Mouse (Mus musculus) adrenal gland (tissue): ENCODE measurements around the gene Emc1.

Experiments used
- intact Hi-C: fragments of 180-260 bp; cut with DNase I; formaldehyde crosslinking; loops from one replicate; pipeline ENCODE4 v1.15.1; 2025

Emc1 gene

DNA sequence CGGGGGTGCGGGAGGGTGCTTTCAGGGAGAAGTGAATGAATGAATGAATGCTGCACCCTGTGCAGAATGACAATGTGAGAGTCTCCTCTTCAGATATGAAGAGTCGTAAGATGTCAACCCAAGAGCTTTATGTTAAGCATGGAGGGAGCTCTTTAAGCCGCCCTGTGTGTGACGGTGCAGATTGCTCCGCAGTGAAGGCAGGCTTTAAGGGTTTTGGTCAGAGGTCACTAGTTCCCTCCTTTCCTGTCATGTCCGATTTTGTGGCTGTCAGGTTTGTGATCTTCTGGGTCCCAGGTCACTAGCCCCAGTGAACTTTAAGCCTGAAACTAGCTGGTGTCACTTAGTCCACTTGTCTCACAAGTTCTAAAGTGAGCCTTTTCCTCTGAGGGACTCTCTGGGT, 445 bp downstream of the Emc1 start:
- intact Hi-C loops, result no loop called here

DNA sequence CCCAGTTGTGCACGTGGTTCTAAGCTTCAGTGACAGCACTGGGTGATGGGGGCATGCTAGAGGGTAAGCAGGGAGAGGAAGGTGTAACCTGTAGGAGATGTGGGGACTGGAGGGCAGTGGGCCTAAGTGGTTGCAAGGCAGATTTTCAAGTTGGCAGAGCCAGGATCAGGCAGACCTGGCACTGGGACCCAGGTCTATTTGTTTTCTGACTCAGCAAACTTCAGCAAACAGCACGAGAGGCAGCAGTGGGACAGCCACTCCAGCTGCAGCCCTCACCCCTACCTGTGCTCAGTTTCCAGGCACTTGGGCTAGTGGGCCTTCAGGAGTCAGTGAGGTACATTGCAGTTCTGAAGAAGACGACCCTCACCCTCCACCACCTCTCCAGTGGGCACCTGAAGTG, 4.8 kb downstream of the Emc1 start:
- intact Hi-C loops, result no loop called here

DNA sequence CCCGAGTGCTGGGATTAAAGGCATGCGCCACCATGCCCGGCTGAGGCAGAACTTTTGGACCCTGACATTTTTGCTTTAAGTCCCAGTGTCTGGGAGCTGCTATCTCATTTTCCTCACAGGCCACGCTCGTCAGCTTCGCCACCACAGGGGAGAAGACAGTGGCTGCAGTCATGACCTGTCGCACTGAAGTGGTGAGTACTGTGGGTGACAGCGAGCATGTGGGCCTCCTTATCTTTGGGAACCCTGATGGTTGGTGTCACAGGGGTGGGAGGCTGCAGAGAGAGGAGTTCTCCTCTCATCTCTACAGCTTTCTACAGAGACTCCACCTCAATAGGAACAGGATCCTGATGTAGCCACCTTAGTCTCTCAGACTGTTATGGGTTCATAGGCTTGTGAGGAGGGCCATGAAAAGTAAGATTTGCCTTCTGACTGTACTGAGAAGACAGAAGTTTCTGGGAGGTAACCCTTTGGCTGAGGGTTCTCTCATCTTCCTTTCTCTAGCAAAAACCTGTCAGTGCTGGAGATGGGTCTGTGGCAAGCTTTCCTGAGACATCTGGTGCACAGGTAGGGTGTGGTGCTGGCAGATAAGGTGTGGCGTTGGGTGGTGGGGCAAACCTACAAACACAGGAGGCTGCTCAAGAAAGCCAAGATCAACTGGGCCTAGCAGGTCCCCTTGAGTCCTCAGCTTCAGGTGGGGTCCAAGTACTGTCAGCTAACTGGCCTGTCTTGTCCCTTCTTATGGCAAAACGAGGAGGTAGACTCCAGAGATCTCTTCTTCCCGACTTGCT, 8.6 kb downstream of the Emc1 start:
- intact Hi-C loops, result no loop called here

DNA sequence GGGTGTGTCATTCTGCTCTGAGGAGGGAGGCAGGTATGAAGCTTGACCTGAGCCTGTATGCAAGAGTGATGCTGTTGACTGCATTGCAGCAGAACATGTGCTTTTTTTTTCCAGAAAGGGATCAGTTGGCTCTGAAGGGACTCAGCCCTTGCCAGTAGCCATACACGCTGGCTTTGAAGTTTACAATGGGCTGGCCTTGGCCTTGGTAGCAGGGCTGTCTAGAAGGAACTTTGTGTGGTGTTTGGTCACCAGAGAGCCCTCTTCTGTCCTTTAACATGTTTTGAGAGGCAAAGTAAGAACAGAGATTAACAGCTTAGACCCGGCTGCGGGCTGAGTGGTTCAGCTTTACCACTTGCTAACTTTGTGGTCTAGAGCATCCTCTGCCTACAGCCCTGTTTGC, 14.9 kb downstream of the Emc1 start:
- intact Hi-C loops, result no loop called here

DNA sequence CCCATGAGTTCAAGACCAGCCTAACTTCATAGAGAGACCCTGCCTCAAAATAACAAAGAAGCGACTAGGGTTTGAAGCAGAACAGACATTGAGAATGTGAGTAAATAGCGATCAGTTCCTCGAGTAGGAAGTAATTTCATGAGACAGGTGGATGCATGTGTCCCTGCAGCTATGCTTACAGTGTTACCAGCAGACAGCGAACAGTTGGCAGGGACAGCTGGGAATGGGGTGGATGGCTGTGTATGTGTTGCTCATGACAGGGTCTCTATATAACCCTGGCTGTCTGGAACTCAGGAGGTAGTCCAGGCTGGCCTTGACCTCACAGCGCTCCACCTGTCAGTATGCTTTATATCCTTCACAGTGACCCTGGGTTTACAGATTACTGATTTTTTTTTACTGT, 15.7 kb downstream of the Emc1 start:
- intact Hi-C loops, result no loop called here

DNA sequence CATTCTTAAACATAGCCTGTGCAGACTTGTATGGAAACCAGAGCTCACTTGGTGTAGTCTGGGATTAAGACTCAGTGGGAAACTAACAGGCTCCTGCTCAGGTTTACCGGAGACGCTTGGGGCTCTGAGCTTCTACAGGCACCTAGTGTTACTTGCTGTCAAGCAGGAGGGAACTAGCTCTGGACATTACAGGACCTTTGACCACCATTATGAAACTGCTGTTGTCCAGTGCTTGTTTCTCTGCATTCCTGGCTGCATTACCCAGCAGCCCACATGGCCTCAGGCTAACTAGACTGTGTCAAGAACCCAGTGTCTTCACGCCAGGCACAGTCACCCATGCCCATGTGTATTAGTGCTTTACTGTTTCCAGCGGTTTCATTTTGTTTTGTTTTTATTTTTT, 20.7 kb downstream of the Emc1 start:
- intact Hi-C loops, result no loop called here

DNA sequence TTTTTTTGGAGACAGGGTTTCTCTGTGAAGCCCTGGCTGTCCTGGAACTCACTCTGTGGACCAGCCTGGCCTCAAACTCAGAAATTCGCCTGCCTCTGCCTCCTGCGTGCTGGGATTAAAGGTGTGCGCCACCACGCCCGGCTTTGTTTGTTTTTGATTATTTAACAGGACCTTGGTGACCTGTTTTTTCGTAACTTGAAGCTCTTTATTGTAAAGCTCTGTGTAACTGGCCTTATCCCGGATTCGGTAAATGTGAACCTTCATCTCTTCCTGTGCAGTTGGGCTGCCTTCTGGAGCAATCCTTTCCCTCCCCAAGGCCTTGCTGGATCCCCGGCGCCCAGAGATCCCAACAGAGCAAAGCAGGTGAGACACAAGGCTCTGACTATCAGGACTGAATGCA, 21.1 kb downstream of the Emc1 start:
- intact Hi-C loops, result no loop called here

DNA sequence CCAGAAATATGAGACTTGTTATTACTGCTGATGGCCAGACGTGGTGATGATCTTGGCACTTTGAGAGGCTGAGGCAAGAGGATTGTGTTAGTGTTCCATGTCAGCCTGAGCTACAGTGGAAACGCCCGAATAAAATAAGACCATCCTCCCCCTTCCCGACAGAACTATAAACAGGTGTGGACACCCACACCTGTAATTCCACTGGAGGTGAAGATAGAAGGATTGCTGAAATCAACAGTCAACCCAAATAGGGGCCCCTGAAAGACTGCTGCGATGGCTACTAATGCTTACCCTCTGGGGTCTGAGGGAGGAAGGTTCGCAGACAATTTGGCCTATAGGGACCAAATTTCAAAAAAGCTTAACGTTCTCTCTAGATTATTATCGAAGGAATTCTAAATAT, 27.3 kb downstream of the Emc1 start:
- intact Hi-C loops, result loop anchor here (10.0 kb wide), 1 partner anchor 235 kb away; no protein-coding TSS in a partner anchor

DNA sequence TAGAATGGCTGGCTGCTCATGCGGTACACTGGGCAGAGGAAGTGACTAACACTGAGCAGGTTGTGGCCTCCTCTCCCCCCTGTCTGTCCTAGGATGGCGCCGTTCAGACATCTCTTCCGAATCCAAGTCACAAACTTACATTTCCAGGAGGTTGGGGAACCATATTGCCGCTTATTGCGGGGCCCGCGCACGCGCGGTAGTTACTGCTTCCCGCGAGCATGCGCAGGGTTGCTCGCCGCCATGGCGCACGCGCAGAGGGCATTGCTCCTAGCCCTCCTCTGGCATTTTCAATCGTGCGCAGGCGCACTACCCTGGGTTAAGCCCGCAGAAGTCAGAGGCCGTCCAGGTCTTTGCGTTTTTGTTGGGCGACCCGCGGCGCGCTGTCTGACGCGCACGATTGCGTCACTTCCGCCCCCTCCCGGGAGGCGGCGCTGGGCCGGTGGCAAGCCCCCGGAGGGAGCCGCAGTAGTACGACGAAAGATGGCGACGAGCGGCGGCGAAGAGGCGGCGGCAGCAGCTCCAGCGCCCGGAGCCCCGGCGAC, 27.9 kb downstream of the Emc1 start:
- intact Hi-C loops, result loop anchor here (10.0 kb wide), 1 partner anchor 235 kb away; no protein-coding TSS in a partner anchor

DNA sequence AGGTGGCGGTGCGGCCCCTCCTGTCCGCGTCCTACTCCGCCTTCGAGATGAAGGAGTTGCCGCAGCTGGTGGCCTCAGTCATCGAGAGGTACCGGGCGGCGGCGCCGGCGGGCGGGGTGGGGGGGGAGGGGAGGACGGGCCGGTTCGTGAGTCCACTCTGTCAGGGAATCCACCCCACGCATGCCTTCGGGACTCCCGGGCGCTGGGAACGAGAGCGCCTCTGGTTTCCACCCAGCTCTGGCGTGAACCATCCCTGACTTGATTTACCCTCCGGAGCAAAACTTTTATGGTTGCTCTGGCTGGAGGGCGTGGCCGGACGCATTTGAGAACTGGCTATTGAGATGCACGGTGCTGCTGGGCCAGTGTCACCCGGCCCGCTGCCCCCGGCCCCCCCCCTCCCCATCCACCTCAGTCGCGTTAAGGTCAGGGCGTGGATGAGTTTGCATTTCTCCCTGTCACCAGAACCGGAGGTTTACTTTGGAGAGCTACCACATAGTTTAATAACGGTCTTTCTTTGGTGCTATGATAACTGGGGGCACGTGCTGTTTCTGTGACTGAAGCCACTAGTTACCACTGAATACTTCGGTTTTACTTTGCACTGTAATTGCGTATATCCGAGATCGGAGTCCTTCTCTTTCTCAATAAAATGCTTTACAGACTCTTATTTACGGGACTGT, 28.5 kb downstream of the Emc1 start:
- intact Hi-C loops, result loop anchor here (10.0 kb wide), 1 partner anchor 234 kb away; no protein-coding TSS in a partner anchor

DNA sequence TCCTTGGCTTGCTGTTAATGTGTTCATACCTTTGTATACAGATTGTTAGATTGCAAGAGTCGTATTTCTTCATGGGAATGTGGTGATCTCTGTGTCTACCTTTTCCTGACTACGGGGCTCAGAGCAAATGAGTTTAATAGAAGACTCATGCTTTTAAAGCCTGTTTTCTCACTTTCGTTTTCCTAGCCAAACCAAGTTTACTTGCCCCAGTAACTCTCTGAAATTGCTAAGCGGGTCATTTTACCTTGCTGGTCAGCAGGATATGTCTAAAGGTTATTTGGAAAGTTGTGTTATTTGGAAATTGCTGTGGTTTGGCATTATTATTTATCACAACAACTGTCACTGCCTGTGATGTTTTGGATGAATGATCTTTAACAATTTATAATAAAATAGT, 29.1 kb downstream of the Emc1 start:
- intact Hi-C loops, result loop anchor here (10.0 kb wide), 1 partner anchor 233 kb away; no protein-coding TSS in a partner anchor

DNA sequence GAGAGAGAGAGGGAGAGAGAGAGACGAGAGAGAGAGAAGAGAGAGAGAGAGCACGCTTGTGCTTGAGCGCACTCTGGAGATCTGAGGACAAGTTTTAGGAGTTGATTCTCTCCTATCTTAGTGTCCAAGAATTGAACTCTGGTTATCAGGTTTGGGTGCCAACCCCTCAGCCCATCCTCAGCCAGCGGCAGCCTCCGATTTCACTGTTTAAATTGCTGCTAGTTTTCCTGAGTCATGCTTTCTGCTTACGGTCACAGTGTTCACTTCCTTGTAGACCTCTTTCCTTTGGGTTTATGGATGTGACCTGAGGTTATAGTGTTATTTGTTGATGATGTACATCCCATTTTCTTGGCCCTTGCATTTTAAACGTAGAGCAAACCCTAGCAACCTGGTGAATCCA, 29.8 kb downstream of the Emc1 start:
- intact Hi-C loops, result loop anchor here (10.0 kb wide), 1 partner anchor 233 kb away; no protein-coding TSS in a partner anchor

DNA sequence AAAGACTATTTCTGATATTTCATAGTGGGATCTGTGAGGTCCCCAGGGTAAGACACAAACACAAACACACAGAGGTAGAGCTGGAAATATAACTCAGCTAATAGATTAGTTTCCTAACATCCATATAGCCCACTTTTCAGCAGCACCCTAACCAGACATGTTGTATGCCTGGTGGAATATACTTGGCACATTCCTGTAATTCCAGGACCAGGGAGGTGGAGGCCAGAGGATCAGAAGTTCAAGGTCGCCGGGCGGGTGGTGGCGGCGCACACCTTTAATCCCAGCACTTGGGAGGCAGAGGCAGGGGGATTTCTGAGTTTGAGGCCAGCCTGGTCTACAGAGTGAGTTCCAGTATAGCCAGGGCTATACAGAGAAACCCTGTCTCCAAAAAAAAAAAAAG, 33.5 kb downstream of the Emc1 start:
- intact Hi-C loops, result loop anchor here (10.0 kb wide), 1 partner anchor 229 kb away; no protein-coding TSS in a partner anchor

DNA sequence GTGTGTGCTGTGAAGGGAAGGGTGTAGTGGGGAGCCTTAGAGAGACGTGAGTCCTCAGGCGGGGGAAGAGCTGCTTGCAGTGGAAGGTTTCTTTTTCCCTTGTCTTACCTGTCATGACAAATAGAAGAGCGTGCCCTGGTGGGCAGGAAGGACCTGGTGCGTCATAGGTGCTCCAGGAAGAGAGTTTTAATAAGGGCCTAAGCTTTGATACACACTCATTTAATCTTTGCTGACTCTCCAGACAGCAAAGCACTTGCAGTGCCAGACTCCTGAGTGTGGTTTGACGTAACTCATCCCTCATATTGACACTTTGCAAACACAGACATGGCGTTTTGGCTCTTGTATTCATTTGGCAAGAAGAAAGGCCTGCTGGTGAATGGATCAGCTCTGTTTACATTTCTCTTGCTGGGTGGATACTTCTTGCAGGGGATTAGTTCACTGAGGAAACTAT, 34.5 kb downstream of the Emc1 start:
- intact Hi-C loops, result loop anchor here (10.0 kb wide), 1 partner anchor 228 kb away; no protein-coding TSS in a partner anchor

DNA sequence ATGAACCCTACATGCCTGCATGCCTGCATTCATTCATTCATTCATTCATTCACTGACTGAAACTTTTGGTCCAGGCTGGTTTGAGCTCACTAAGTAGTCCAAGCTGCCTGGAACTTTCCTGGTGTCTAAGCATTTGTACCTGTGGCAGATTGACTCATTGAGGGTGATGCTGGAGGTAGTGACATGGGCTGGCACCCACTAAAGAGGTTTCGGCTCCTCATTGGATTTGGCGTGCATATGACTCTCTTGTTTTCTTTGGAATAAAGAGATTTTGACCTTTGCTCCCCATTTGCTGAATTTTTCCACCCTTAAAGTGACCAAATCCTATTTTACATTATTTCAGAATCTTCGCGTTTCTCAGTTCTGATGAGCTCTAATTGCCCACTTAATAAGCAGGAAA, 37.2 kb downstream of the Emc1 start:
- intact Hi-C loops, result loop anchor here (10.0 kb wide), 1 partner anchor 225 kb away; no protein-coding TSS in a partner anchor

DNA sequence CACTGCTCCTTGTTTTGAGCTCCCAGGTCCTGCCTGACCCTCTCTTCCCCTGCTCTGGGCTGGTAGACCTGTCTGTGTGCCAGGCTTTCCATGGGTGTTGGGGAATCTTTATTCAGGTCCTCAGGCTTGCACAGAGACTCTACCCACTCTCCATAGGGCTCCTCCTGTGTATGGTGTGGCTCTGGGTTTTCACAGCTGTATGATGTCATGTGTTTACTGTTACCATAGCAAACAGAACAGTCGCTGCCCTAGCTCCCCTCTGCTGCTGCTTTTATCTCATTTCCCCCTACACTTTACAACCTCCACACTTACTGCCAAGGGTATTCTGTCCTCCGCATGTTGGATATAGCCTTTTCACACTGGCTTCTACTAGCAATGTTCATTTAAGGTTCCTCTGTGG, 43.0 kb downstream of the Emc1 start:
- intact Hi-C loops, result no loop called here

DNA sequence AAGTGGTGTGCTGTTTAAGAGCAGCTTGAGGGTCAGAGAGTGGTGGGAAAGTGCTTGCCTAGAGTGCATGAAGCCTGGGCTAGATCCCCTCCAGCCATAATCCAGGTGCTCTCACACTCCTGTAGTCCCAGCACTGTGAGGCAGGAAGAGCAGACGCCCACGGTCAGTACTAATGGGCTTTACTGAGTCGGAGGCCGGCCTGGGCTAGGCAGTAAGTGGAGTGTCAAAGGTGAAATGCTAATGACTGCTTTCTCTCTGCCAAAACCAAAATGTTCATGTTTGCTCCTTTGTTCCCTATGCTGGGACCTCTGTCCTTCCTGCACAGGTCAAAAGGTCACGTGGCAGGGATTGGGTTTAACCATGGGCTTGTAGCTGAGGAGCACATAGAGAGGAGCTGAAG, 48.1 kb downstream of the Emc1 start:
- intact Hi-C loops, result no loop called here

DNA sequence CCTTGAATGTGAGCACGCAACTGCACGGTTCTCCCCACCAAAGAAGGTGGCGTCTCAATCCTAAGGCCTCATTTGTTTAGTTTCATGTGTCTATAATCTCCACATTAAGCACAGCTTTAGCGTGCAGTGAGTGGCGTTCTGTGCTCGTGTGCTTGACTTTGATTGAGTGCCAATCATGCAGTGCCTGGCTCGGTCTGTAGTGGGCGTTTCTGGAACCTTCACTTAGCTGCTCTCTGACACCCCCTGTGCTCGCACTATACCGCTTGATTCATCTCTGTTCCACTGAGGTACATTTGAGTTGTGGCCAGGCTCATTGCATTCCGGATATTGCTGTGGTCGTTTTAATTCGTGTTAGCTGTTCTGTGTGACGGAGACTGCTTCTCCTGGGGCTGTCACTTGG, 50.8 kb downstream of the Emc1 start:
- intact Hi-C loops, result no loop called here

DNA sequence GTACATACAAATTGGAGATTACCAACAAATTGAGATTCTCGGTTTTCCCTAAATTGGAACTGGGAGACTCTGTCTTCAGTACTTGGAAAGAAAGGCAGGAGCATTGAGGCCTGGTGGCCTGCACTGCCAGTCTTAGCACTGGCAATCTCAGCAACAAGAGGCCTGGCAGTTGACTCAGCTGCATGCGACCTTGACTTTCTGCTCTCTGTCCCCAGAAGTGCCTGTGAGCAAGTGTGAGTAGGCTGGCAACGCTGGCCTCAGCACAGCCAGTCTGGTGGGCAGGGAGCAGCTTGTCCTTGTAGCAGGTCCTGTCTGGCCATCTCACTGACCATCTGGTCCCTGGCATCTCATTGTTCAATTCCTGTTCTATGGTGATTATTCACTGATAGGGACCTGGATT, 59.0 kb downstream of the Emc1 start:
- intact Hi-C loops, result no loop called here

DNA sequence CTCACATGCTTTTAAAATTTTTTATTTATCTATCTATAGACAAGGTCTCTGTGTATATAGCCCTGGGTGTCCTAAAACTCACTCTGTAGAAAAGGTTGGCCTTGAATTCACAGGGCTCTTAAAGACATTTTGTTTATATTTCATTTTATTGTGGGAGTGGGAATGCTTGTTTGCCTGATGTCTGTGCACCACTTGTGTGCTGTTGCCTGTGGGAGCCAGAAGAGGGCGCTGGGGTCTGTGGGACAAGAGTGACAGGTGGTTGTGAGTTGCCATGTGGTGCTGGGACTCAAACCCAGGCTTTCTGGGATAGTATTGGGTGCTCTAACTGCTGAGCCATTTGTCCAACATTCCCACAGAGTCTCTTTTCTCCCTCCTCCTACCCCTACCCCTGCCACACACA, 65.5 kb downstream of the Emc1 start:
- intact Hi-C loops, result no loop called here

DNA sequence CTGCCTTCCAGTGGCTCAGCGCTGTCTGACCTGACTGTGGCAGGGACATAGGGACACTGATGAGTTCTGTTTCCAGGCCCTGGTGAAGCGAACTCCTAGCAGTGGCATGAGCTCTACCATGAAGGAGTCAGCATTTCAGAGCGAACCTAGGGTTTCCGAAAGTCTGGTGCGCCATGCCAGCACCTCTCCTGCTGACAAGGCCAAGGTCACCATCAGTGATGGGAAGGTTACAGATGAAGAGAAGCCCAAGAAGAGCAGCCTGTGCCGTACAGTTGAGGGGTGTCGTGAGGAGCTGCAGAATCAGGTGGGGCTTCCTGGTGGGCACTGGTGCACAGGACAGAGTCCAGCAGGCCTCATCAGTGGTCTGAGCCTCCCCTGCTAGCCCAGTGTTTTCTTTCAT, 69.2 kb downstream of the Emc1 start:
- intact Hi-C loops, result loop anchor here (5.0 kb wide), 1 partner anchor 41 kb away; no protein-coding TSS in a partner anchor

DNA sequence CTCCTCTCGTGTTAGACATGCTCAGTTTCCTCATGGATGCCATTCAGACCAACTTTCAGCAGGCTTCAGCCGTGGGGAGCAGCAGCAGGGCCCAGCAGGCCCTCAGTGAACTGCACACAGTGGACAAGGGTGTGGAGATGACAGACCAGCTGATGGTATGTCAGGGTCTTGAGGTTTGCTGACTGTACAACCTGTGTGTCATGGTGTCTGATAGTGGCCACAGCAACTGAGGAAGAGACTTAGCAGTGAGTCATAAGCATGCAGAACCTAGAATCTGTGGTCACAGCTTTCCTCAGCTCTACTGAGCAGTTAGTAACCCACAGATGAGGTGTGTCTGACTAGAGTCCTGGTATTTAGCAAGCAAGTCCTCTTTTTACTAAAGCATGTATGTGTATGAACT, 70.0 kb downstream of the Emc1 start:
- intact Hi-C loops, result loop anchor here (5.0 kb wide), 1 partner anchor 40 kb away; no protein-coding TSS in a partner anchor
